Mouse (Mus musculus) kidney, embryonic 14.5 days (tissue): ENCODE measurements at regions not wholly inside any gene's neighbourhood (a gene's known extent, or its start where the extent isn't known, plus 50 kb on each side); places are given as distances from the start of the nearest gene placed in this dataset.

Experiments used
- ATAC-seq: fragments of 200-750 bp; cut with Nextera tagmentation; 2 replicates; pipeline ENCODE4 v1.8.0; 2017; ENCODE audit warnings: moderate number of reproducible peaks, mild to moderate bottlenecking, moderate TSS enrichment, moderate library complexity; ENCODE audit not compliant: low FRiP score, low TSS enrichment
- H3K27ac ChIP-seq: fragments of 300-500 bp; sonication (generic); 2 replicates; pipeline ENCODE4 v1.5.1; 2014; ENCODE audit warnings: low read depth, mild to moderate bottlenecking, low read length, moderate library complexity, mixed read lengths
- H3K27me3 ChIP-seq: fragments of 300-500 bp; sonication (generic); 2 replicates; pipeline ENCODE4 v1.6.1; 2014; ENCODE audit warnings: mild to moderate bottlenecking, low read length; ENCODE audit not compliant: control insufficient read depth, insufficient read depth
- H3K36me3 ChIP-seq: fragments of 300-500 bp; sonication (generic); 2 replicates; pipeline ENCODE4 v1.6.1; 2014; ENCODE audit warnings: low read length, mixed read lengths; ENCODE audit not compliant: control insufficient read depth, insufficient read depth
- H3K4me1 ChIP-seq: fragments of 300-500 bp; sonication (generic); 2 replicates; pipeline ENCODE4 v1.6.1; 2014; ENCODE audit warnings: low read length, mixed read lengths; ENCODE audit not compliant: control insufficient read depth, insufficient read depth
- H3K4me2 ChIP-seq: fragments of 300-500 bp; sonication (generic); replicated peaks from 2 replicates; pipeline ENCODE4 v1.6.1; 2014; ENCODE audit warnings: low read depth, mild to moderate bottlenecking, low read length
- H3K4me3 ChIP-seq: fragments of 300-500 bp; sonication (generic); 2 replicates; pipeline ENCODE4 v1.5.1; 2014; ENCODE audit warnings: mild to moderate bottlenecking, low read length
- H3K9ac ChIP-seq: fragments of 300-500 bp; sonication (generic); 2 replicates; pipeline ENCODE4 v1.6.1; 2014; ENCODE audit warnings: low read depth, mild to moderate bottlenecking, low read length, moderate library complexity
- H3K9me3 ChIP-seq: fragments of 300-500 bp; sonication (generic); 2 replicates; pipeline ENCODE4 v1.6.1; 2016; ENCODE audit warnings: low read length; ENCODE audit not compliant: control insufficient read depth
- WGBS: fragments of 180-500 bp; shearing (Covaris S2); extraction: QIAGEN DNeasy Blood & Tissue Kit; methylation state at CpG from one replicate; pipeline ENCODE4 v1.1.7; 2014; 5-methylcytosine and 5-hydroxymethylcytosine counted together

- H3K4me1 ChIP-seq, result no peaks in the 10 kb centered on the region
- ATAC-seq, result no peak
- H3K9me3 ChIP-seq, result no peaks in the 10 kb centered on the region
- whole genome bisulfite sequencing, result 83% methylated on average over 2 of the region's 2 CpGs
- no peak overlapping the region for H3K27ac ChIP-seq
- H3K4me3 ChIP-seq, result no peak overlapping the region
- no peaks in the 10 kb centered on the region for H3K27me3 ChIP-seq
- no peaks in the 10 kb centered on the region for H3K36me3 ChIP-seq
- H3K4me2 ChIP-seq, result no peak overlapping the region
- no peak overlapping the region for H3K9ac ChIP-seq
Measured at GRCm38 (mm10) chr13:83045970-83046369, 457.9 kb upstream of the Mef2c start.

- ATAC-seq, result no peak
- WGBS, result 37% methylated on average over 4 of the region's 4 CpGs
Measured at GRCm38 (mm10) chr13:83046571-83047123, 457.2 kb upstream of the Mef2c start.

GRCm38 (mm10) chr13:83055865-83056264, 448.0 kb upstream of the Mef2c start:
- H3K4me2 ChIP-seq, result no peak overlapping the region
- no peaks in the 10 kb centered on the region for H3K36me3 ChIP-seq
- H3K4me3 ChIP-seq, result no peak overlapping the region
- no peaks in the 10 kb centered on the region for H3K27me3 ChIP-seq
- no peak overlapping the region for H3K9ac ChIP-seq
- no peak overlapping the region for H3K27ac ChIP-seq
- 53% methylated on average over 2 of the region's 2 CpGs for WGBS
- no peaks in the 10 kb centered on the region for H3K4me1 ChIP-seq
- no peaks in the 10 kb centered on the region for H3K9me3 ChIP-seq
- ATAC-seq, result no peak

More at GRCm38 (mm10) chr13:83046571-83047123, 457.2 kb upstream of the Mef2c start:
- Histone ChIP-seq H3K4me3 (no peak overlapping the region), H3K36me3 (no peaks in the 10 kb centered on the region), H3K9ac (no peak overlapping the region), H3K4me1 (no peaks in the 10 kb centered on the region), H3K9me3 (no peaks in the 10 kb centered on the region), H3K4me2 (no peak overlapping the region), H3K27me3 (no peaks in the 10 kb centered on the region), H3K27ac (no peak overlapping the region)

GRCm38 (mm10) chr13:83056415-83056814, 447.4 kb upstream of the Mef2c start:
- 85% methylated on average over 2 of the region's 2 CpGs for WGBS
- no peak overlapping the region for H3K9ac ChIP-seq
- no peaks in the 10 kb centered on the region for H3K36me3 ChIP-seq
- H3K27me3 ChIP-seq, result no peaks in the 10 kb centered on the region
- H3K4me2 ChIP-seq, result no peak overlapping the region
- no peaks in the 10 kb centered on the region for H3K9me3 ChIP-seq
- no peak for ATAC-seq
- H3K4me3 ChIP-seq, result no peak overlapping the region
- H3K27ac ChIP-seq, result no peak overlapping the region
- H3K4me1 ChIP-seq, result no peaks in the 10 kb centered on the region

- no peaks in the 10 kb centered on the region for H3K36me3 ChIP-seq
- WGBS, result 74% methylated on average over 5 of the region's 5 CpGs
- H3K4me3 ChIP-seq, result no peak overlapping the region
- H3K4me2 ChIP-seq, result no peak overlapping the region
- H3K9ac ChIP-seq, result no peak overlapping the region
- no peaks in the 10 kb centered on the region for H3K27me3 ChIP-seq
- ATAC-seq, result no peak
- no peaks in the 10 kb centered on the region for H3K9me3 ChIP-seq
- H3K27ac ChIP-seq, result no peak overlapping the region
- H3K4me1 ChIP-seq, result no peaks in the 10 kb centered on the region
Measured at GRCm38 (mm10) chr13:83064727-83065126, 439.1 kb upstream of the Mef2c start.

GRCm38 (mm10) chr13:83065201-83065600, 438.6 kb upstream of the Mef2c start:
- no peak overlapping the region for H3K4me2 ChIP-seq
- ATAC-seq, result no peak
- H3K27me3 ChIP-seq, result no peaks in the 10 kb centered on the region
- no peaks in the 10 kb centered on the region for H3K4me1 ChIP-seq
- no peak overlapping the region for H3K27ac ChIP-seq
- no peaks in the 10 kb centered on the region for H3K36me3 ChIP-seq
- no peak overlapping the region for H3K9ac ChIP-seq
- WGBS, result 91% methylated on average over 3 of the region's 3 CpGs
- no peak overlapping the region for H3K4me3 ChIP-seq
- H3K9me3 ChIP-seq, result no peaks in the 10 kb centered on the region

GRCm38 (mm10) chr13:83066115-83066753, 437.6 kb upstream of the Mef2c start:
- Histone ChIP-seq H3K9ac (no peak overlapping the region), H3K36me3 (no peaks in the 10 kb centered on the region), H3K9me3 (no peaks in the 10 kb centered on the region), H3K27me3 (no peaks in the 10 kb centered on the region), H3K27ac (no peak overlapping the region), H3K4me1 (no peaks in the 10 kb centered on the region), H3K4me2 (no peak overlapping the region), H3K4me3 (no peak overlapping the region)
- ATAC-seq, result no peak
- WGBS, result 70% methylated on average over 8 of the region's 8 CpGs

- H3K9ac ChIP-seq, result no peak overlapping the region
- no peaks in the 10 kb centered on the region for H3K4me1 ChIP-seq
- H3K4me2 ChIP-seq, result no peak overlapping the region
- no peaks in the 10 kb centered on the region for H3K27me3 ChIP-seq
- ATAC-seq, result no peak
- 75% methylated on average over 2 of the region's 2 CpGs for WGBS
- H3K9me3 ChIP-seq, result no peaks in the 10 kb centered on the region
- no peak overlapping the region for H3K27ac ChIP-seq
- no peaks in the 10 kb centered on the region for H3K36me3 ChIP-seq
- no peak overlapping the region for H3K4me3 ChIP-seq
Measured at GRCm38 (mm10) chr13:83067496-83067895, 436.3 kb upstream of the Mef2c start.

- H3K27ac ChIP-seq, result no peak overlapping the region
- WGBS, result 95% methylated on average over 1 of the region's 1 CpGs
- no peaks in the 10 kb centered on the region for H3K36me3 ChIP-seq
- no peak overlapping the region for H3K4me2 ChIP-seq
- H3K9ac ChIP-seq, result no peak overlapping the region
- no peaks in the 10 kb centered on the region for H3K9me3 ChIP-seq
- no peak overlapping the region for H3K4me3 ChIP-seq
- no peaks in the 10 kb centered on the region for H3K4me1 ChIP-seq
- H3K27me3 ChIP-seq, result no peaks in the 10 kb centered on the region
- no peak for ATAC-seq
Measured at GRCm38 (mm10) chr13:83068588-83068987, 435.2 kb upstream of the Mef2c start.
